Mouse (Mus musculus): ENCODE measurements around the gene Gm10645.
A peak's percentile ranks its signal among the peaks of the same experiment; 100 is the strongest.

Gm10645 gene

DNA sequence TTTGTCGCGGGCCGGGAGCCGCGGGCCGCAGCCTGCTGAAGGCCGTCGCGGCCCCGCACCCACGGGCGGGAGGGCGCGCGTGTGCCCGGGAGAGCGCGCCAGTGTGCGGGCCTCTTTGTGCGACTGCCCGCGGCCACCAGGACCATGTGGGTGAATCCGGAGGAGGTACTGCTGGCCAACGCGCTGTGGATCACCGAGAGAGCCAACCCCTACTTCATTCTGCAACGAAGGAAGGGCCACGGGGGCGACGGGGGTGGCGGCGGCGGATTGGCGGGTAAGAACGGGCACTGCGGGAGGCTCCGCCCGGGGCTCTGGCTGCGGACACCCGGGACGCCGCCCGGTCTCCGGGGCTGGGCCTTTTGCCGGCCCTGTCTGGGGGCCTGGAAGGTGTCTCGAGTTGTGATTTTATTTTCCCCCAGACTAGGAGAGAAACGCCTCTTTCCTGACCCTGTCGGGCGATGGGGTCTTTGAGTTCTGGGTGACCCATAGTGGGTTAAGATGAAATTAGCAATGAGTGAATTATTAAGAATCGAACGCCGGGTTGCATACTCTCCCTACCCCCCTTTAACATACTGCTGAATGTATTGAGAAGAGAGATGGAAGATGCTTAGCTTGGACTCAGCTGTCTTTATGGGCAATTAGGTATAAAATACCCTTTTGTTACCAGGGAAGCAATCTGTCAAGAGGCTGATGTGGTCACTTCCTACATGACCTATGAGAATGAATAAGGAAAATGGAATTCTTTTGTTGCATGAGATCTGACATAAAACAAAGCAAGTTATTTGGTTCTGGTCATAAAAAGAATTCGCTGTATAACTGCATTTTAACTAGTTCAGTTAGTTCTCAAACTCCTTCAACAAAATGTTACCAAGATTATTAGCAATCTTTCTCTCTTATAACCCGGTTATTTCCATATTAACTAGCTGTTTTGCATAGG is at the start of gene Gm10645:
Gm10645 (minus strand) TSS at position 240 of the 937 bp plus-strand sequence.
- peak; percentile 53 to 56 for DNase-seq (ENCODE audit: low spot score in 2 of 2)

- no peak for DNase-seq (ENCODE audit: low spot score in 2 of 2)
Measured at GRCm38 (mm10) chr8:83215065-83215464, 49.1 kb upstream of the Gm10645 start.

DNA sequence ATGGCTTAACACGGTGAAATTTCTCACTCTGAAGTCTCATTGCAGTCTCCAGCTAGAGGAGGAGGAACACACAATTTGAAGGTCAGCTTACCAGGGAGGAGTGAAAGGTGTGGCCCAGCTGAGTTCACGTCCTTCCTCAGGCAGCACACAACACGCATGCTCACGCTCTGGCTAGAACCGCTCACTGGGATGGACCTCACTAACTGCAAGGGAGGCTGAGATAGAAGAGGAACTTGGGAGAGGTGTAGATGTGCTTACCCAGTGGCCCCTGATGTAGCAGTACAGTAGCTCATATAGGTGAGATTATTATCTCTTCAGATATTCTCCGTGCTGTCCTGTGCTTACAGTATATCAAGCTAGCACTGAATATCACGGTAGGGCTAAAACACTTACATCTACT is 44.7 kb upstream of the Gm10645 start:
- DNase-seq (ENCODE audit: low spot score in 2 of 2): no peak

DNA sequence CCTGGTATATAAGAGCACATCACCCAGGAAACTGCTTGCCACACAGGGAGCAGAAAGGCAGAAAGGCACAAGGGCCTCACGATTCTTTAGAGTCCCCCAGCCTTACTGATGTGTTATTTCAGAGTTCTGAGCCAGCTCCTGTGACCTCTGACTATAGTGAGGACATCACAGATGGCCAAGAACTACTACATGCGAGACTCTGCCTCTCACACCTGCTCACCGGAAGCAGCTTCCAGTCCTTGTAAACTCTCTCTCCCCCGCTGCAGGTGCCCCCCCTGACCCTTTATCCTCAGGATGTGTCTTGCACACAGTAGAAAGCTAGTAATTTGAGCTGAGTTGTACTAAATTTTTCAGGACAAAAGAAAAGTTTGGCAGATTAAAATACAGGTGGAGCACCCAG is 43.6 kb upstream of the Gm10645 start:
- DNase-seq (ENCODE audit: low spot score in 2 of 2): no peak

DNA sequence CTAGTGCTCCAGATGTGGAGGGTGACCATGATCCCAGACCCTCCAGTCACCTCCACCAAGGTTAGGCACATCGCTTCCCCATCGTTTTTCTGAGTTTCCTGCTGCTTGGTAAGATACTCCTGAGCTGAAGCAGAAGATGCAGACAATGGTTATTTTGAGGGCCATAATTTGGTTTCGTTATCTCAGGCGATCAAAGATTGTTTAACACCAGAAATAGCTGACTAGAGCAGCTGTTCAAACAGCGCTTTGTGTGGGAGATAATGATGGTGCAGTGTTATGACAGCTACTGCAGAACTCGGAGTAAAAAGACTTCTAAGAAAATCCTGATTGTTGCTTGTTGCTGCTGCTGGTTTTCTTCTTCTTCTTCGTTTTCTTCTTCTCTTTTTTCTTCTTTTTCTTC is 39.9 kb upstream of the Gm10645 start:
- DNase-seq (ENCODE audit: low spot score in 2 of 2): peak; percentile 49 to 56

DNA sequence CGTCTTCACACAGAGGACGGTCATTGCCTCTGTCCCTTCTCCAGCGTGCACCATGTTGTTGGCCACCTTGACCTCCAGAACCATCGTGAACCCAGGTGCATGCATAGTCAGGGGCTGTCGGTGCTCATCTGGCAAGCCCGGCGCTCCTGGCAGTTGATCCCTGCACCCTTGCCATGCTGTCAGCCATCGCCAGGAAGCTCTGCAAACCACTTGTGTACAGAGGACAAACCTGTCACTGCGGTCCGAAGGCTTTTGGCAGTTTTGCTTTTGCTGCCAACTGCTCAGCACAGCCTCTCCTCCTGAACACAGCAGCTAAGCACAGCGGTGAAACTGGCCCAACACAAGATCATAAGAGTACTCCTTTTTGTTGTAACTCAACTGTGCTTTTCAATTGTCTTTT is 37.0 kb upstream of the Gm10645 start:
- no peak for DNase-seq (ENCODE audit: low spot score in 2 of 2)

DNA sequence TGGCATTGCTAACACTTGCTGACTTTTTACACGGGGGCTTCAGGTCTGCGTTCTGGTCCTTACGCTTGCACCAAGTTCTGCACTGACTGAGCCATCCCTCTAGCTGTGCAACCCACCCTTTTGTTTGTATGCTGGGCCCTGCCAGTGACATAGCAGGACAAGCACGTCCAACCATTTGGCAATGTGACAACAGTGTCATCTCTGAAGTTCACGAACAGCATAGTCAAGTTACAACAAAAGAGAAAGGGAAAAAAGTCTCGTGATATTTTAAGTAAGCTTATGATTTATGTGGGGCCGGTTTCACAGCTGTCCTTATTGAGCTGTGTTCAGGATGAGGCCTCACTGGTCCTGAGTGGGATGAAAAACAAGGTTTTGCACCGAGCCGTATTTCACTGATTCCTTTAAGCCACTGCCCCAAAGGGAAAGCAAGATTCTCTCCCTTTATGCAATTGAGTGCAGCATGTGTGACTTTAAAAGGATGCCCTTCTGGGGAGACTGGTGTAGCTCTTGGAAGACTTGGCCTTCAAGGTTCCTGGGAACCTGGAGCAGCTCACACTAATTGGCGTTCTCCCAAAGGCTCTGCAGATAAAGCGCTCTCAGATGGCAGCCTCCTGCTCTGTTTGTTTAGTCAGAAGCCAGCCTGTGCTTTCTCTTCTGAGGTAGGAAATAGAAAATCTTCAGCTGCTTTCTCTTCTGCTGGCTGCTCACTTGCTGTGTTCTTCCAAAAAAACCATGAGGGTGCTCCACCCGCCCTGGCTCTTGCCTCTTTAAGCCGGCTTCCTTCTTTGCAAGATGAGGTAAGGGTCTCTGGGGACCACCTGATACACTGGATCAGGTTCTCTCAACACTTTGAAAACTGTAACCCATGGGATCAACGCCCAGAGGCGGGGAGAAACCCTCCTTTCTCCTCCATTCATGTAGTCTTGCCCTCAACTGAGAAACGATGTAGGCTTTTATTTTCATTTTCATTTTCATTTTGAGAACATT is 34.5 kb upstream of the Gm10645 start:
- peak; percentile 45 to 56 for DNase-seq (ENCODE audit: low spot score in 2 of 2)

DNA sequence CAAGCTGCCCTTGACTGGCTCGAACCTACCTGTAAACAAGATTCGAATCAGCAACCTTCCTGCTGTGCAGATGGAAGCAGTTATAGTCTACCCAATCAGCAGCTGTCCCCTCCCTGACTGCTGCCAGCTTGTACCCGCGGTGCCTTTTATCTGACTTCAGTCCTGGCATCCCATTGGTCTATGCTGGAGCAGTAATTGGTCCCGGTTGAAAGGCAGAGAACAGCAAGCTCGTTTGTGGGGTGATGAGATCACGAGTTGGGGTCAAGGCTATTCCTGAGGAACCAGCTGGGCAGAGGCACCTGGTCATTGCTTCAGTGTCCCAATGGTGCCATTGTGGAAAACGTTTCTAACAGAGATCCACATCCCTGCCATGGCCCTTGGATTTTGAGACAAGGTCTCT is 33.7 kb upstream of the Gm10645 start:
- DNase-seq (ENCODE audit: low spot score in 2 of 2): no peak

- DNase-seq (ENCODE audit: low spot score in 2 of 2): peak; percentile 64 to 74
Measured at GRCm38 (mm10) chr8:83196088-83196487, 30.1 kb upstream of the Gm10645 start.

DNA sequence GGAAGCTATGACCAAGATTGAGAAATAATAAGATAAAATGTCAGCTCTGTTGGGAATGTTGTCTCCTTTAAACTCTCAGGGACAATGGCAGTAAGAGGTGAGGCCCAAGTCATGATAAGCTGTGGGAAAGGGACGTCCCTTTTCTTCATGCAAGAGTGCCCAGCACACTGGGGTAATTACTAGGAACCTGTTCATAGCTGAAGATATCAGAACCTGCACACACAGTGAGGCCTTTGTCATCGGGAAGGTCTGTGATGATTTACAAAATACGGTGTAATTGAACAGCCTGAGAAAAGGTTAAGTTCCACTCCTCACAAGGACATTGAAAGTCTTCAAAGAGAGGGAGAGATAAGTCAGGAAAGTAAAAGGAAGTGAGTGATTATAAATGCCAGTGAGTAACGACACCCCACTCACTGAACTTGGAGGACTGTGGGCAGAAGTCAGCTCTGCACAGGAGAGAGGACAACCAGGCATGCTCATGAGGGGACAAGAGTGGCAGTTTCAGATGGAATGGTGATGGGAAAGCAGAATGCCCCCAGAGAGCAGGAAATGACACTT is 23.6 kb upstream of the Gm10645 start:
- DNase-seq (ENCODE audit: low spot score in 2 of 2): no peak

DNA sequence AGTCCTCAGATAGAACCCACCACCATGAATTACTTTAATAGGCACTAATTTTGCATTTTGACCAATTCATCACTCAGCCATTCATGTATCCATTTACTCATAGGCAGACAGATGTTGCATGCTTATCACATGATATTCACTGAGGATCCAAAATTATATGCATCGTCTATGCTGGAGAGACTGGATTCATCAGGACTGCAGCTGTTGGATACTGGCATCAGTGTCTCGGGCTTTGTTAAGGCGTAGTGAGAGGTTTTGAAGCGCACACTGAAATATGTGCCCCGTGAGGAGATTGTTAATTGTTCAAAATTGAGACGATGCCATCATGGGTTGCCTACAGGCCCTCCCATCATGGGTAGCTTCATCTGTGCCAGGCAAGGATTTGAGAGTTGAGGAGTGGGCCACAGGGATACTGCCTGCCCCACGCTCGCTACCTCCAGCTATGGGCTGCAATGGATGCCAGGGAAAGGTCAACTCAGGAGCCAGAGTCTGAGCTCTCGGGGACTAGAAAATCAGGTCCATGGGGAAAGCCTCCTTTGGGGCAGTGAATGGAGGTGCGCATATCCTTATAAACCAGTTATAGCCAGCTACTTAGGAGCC is 21.5 kb upstream of the Gm10645 start:
- no peak for DNase-seq (ENCODE audit: low spot score in 2 of 2)

- DNase-seq (ENCODE audit: low spot score in 2 of 2): no peak
Measured at GRCm38 (mm10) chr8:83186376-83186775, 20.4 kb upstream of the Gm10645 start.

GRCm38 (mm10) chr8:83182784-83183183 is 16.8 kb upstream of the Gm10645 start:
- DNase-seq (ENCODE audit: low spot score in 2 of 2): no peak

- no peak for DNase-seq (ENCODE audit: low spot score in 2 of 2)
Measured at GRCm38 (mm10) chr8:83181851-83182482, 16.0 kb upstream of the Gm10645 start.

- no peak for DNase-seq (ENCODE audit: low spot score in 2 of 2)
Measured at GRCm38 (mm10) chr8:83178228-83178742, 12.3 kb upstream of the Gm10645 start.

GRCm38 (mm10) chr8:83177317-83178195 is 11.6 kb upstream of the Gm10645 start:
- no peak for DNase-seq (ENCODE audit: low spot score in 2 of 2)

DNA sequence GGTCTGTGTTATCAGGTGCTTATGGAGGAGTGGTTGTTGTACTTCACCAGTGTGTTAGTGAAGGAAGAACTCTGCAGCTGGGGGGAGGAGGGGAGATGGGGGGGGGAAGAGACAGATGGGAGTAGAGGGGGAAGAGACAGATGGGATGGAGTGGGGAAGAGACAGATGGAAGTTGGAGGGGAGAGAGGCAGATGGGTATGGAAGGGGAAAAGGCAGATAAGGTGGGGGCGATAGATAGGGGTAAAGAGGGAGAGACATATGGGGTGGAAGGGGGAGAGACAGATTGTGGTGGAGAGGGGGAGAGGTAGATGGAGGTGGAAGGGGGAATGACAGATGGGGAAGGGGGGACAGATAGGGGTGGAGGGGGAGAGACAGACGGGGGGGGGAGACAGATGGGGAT is 10.8 kb upstream of the Gm10645 start:
- no peak for DNase-seq (ENCODE audit: low spot score in 2 of 2)

DNA sequence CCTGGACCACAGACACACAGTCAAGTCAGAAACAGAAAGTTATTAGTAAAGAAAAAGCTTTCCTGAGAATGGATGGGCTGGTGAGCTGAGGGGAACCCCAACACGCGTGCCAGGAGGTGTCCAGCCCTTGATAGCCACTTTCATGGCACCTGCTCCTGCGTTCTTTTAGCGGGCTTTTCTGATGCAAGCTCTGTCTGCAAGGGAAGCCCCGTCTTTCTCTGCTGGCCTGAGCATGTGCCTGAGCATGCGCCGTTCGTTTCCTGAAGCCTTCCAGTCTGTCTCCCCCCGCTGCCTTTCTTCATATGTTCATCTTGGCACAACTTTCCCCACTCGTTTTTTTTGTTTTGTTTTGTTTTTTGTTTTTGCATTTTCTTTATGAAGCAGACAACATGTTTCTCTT is 9.7 kb upstream of the Gm10645 start:
- no peak for DNase-seq (ENCODE audit: low spot score in 2 of 2)

- DNase-seq (ENCODE audit: low spot score in 2 of 2): no peak
Measured at GRCm38 (mm10) chr8:83170894-83171293, 4.9 kb upstream of the Gm10645 start.

DNA sequence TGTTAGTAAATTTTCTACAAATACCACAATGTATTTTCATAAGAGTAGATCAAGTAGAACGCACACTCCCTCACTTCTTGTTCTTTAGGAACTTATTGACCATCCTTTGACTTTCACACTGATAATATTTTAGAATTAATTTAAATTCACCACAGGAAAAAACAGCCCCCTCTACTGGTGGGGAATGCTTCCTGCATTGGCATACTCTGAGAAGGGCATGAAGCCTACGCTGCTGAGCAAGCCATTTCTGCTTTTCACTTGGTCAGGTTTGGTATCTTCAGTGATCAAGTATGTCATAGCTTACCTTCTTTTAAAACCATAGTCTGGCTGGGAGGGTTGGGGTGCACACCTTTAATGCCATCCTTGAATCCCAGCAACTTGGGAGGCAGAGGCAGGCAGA is 3.7 kb upstream of the Gm10645 start:
- no peak for DNase-seq (ENCODE audit: low spot score in 2 of 2)

Data from right cerebral cortex, adult 2 months (tissue).